Mouse (Mus musculus) erythroblast, embryonic 14.5 days (primary cell): ENCODE data around the gene Arhgef39.

Experiments used
- GATA1 ChIP-seq: IDR thresholded peaks from 2 replicates; pipeline ENCODE4 v1.6.1; 2012; ENCODE audit warnings: low read length, inconsistent platforms, mixed read lengths
- TAL1 ChIP-seq: IDR thresholded peaks from 3 replicates; pipeline ENCODE4 v1.6.1; 2012; ENCODE audit warnings: low read length, inconsistent platforms, mixed read lengths

GRCm38 (mm10) chr4:43527880-43528279 is 28.4 kb upstream of the Arhgef39 start:
- TF ChIP-seq GATA1, result no peak
- no peak for TF ChIP-seq TAL1
